Mouse (Mus musculus) midbrain, postnatal 0 days (tissue): ENCODE measurements around the gene Dnaja4. TPM values are rescaled to one million over a fixed set of nuclear protein-coding genes. Genes with fewer than 3 reads are reported as not detected.

Experiments used
- ATAC-seq: fragments of 200-750 bp; cut with Nextera tagmentation; 2 replicates; pipeline ENCODE4 v1.8.0; 2017; ENCODE audit warnings: moderate number of reproducible peaks, mild to moderate bottlenecking, moderate TSS enrichment, moderate library complexity; ENCODE audit not compliant: low FRiP score
- DNase-seq: peaks from one replicate; pipeline ENCODE4 v3.0.0-alpha.2; 2015; ENCODE audit warnings: low spot score
- H3K27ac ChIP-seq: fragments of 300-500 bp; sonication (generic); 2 replicates; pipeline ENCODE4 v1.5.1; 2014; ENCODE audit warnings: low read depth, mild to moderate bottlenecking, low read length, mixed read lengths
- H3K27me3 ChIP-seq: fragments of 300-500 bp; sonication (generic); 2 replicates; pipeline ENCODE4 v1.6.1; 2014; ENCODE audit warnings: low read length, control low read depth, mixed read lengths; ENCODE audit not compliant: insufficient read depth
- H3K36me3 ChIP-seq: fragments of 300-500 bp; sonication (generic); 2 replicates; pipeline ENCODE4 v1.6.1; 2014; ENCODE audit warnings: low read length, control low read depth, mixed read lengths; ENCODE audit not compliant: insufficient read depth
- H3K4me1 ChIP-seq: fragments of 300-500 bp; sonication (generic); 2 replicates; pipeline ENCODE4 v1.6.1; 2014; ENCODE audit warnings: mild to moderate bottlenecking, control low read depth, antibody characterized with exemption, low read length, mixed read lengths; ENCODE audit not compliant: insufficient read depth
- H3K4me2 ChIP-seq: fragments of 300-500 bp; sonication (generic); 2 replicates; pipeline ENCODE4 v1.6.1; 2014; ENCODE audit warnings: low read depth, mild to moderate bottlenecking, low read length, mixed read lengths; ENCODE audit not compliant: poor library complexity, severe bottlenecking
- H3K4me3 ChIP-seq: fragments of 300-500 bp; sonication (generic); 2 replicates; pipeline ENCODE4 v1.5.1; 2014; ENCODE audit warnings: low read depth, mild to moderate bottlenecking, low read length, moderate library complexity
- H3K9ac ChIP-seq: fragments of 300-500 bp; sonication (generic); replicated peaks from 2 replicates; pipeline ENCODE4 v1.6.1; 2014; ENCODE audit warnings: mild to moderate bottlenecking, low read length, moderate library complexity, mixed read lengths; ENCODE audit not compliant: poor library complexity, severe bottlenecking
- H3K9me3 ChIP-seq: fragments of 300-500 bp; sonication (generic); 2 replicates; pipeline ENCODE4 v1.6.1; 2016; ENCODE audit warnings: low read length, control low read depth
- CTCF ChIP-seq: IDR thresholded peaks from 2 replicates; pipeline ENCODE4 v1.5.1; 2016; ENCODE audit warnings: antibody characterized with exemption, mild to moderate bottlenecking
- WGBS: fragments of 180-500 bp; shearing (Covaris S2); extraction: QIAGEN DNeasy Blood & Tissue Kit; methylation state at CpG from one replicate; pipeline ENCODE4 v1.1.7; 2014; 5-methylcytosine and 5-hydroxymethylcytosine counted together
- polyA plus RNA-seq: library from polyadenylated mRNA; unstranded; fragments of >200 nt; fragmentation: Nextera tagmentation; extraction: Ambion mirVana; gene quantifications from 2 replicates; pipeline ENCODE4 v1.2.1, GENCODE M21; 2015
- total RNA-seq: library from RNA; depleted of rRNA; stranded (reverse); fragments of >200 nt; gene quantifications from 2 replicates; pipeline ENCODE4 v1.2.3, GENCODE M21; 2014; rRNA removed

The Dnaja4 gene
- 5.4 and 7.7 TPM in 2 replicates for total RNA-seq
- 6.7 and 8.0 TPM in 2 replicates for polyA plus RNA-seq

DNA sequence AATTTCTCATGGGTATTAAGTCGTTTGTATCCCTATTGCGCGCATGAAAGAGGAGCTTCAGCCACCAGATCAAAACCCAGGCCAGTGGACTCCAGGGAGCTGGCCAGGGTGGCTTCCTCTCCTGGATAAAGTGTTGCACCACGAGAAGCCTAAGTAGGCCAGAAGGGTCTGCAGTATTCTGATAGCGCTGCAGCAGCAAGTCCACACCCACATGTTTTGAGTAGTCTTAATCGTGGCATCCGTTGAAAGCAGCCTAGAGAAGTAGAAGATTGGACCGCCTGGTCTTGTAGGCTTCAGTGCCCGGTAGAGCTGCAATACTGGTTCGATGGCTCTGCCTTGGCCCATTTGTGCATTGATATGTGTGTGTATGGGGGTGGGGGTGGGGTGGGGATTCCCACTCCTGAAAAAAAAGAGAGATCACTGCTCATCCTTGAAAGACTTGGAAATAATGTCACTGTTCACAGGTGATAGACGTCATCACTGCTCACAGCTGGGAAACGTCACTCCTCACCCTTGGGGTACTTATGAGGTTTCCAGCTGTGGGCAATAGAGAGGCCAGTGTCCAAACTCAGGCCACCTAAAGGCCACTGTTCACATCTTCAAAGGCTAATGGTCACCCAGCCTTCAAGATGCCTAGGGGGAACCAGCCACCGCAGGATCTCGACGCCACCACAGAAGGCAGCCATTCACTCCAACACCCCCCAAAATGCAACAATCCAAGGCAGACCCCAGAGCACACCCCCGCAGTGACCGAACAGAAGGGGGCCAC lies at the start of gene Dnaja4:
TSS of gene Dnaja4 (plus strand) at position 556 of the 769 bp plus-strand sequence.
- H3K9me3 ChIP-seq = no peaks in the 10 kb centered on the region
- H3K4me2 ChIP-seq = peak within 1 kb of the TSS; percentile 87
- peak; percentile 28 for ATAC-seq
- peak within 1 kb of the TSS; percentile 84 for H3K9ac ChIP-seq
- no peaks in the 10 kb centered on the region for H3K36me3 ChIP-seq
- H3K27me3 ChIP-seq = no peaks in the 10 kb centered on the region
- TF ChIP-seq CTCF = no peak
- H3K27ac ChIP-seq = peak within 1 kb of the TSS; percentile 39
- peak within 1 kb of the TSS; percentile 76 for H3K4me3 ChIP-seq
- DNase-seq = no peak
- peaks cover 4% of the 10 kb centered on the region; the same call in 1 of the 2 replicates for H3K4me1 ChIP-seq
- WGBS = 68% methylated on average over 17 of the region's 17 CpGs

DNA sequence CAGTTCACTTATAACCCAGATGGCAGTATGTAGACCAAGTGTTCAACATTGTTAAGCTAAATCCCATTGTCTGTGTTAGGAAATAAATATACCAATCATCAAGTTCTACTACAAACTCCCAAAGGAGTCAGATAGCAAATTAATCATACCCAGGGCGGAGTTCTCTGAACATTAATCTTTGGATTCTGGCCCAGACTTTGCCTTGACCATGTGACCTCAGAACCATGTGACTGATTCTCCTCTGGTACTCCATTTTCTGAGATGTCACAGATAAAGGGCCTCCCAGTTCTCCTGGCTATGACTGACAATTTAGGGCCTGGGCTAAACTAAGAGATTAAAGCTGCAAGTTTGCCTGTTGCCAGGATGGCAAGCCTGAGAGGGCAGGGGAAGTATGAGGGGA lies 49.3 kb upstream of the Dnaja4 start:
- Histone ChIP-seq H3K4me3 (no peak overlapping the region), H3K9ac (no peak overlapping the region), H3K27me3 (no peaks in the 10 kb centered on the region), H3K27ac (no peak overlapping the region), H3K4me2 (no peak overlapping the region), H3K36me3 (no peaks in the 10 kb centered on the region), H3K9me3 (no peaks in the 10 kb centered on the region), H3K4me1 (no peaks in the 10 kb centered on the region)
- no peak for TF ChIP-seq CTCF
- WGBS = 93% methylated on average over 1 of the region's 1 CpGs
- DNase-seq (no peak), ATAC-seq (no peak)

DNA sequence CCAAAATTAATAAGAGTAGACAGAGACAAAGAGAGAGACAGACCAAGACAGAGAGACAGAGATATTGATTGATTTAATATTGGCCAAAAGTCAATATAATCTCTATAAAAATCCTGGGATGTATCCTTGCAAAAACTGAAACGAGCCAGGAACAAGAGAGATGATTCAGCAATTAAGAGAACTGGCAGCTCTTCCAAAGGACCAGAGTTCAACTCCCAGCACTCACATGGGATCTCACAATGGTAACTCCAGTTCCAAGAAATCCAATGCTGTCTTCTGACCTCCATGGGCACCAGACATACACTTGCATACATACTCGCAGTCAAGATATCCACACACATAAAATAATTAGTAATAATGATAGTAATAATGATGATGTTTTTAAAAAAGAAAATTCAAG lies 45.9 kb upstream of the Dnaja4 start:
- Histone ChIP-seq H3K27me3 (no peaks in the 10 kb centered on the region), H3K36me3 (no peaks in the 10 kb centered on the region), H3K9me3 (no peaks in the 10 kb centered on the region), H3K4me1 (no peaks in the 10 kb centered on the region), H3K4me3 (no peak overlapping the region), H3K9ac (no peak overlapping the region), H3K4me2 (no peak overlapping the region), H3K27ac (no peak overlapping the region)
- no peak for TF ChIP-seq CTCF
- ATAC-seq (no peak), DNase-seq (no peak)
- 78% methylated on average over 2 of the region's 2 CpGs for WGBS

DNA sequence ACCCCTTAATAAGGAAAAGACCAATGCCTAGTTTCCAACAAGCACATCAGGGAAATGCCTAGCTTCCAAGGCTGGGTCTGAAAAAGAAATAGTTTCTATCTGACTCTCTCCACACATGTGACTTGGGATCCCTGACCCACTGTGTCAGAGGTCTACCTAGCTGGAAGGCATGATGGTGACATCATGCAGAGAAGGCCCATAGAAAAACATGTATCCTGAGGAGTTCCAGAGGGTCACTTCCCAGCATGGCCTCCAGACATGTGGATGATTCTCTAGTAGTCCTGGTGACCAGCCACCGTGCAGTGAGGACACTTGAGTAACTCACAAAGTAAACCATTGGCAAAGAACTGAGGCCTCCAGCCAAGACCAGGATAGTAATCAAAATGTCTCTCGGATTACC lies 42.8 kb upstream of the Dnaja4 start:
- no peak for ATAC-seq
- no peak overlapping the region for H3K4me2 ChIP-seq
- no peak overlapping the region for H3K4me3 ChIP-seq
- H3K27me3 ChIP-seq = no peaks in the 10 kb centered on the region
- H3K36me3 ChIP-seq = no peaks in the 10 kb centered on the region
- no peak for TF ChIP-seq CTCF
- no peak overlapping the region for H3K27ac ChIP-seq
- no peak for DNase-seq
- no peaks in the 10 kb centered on the region for H3K9me3 ChIP-seq
- 76% methylated on average over 2 of the region's 2 CpGs for WGBS
- no peaks in the 10 kb centered on the region for H3K4me1 ChIP-seq
- H3K9ac ChIP-seq = no peak overlapping the region

DNA sequence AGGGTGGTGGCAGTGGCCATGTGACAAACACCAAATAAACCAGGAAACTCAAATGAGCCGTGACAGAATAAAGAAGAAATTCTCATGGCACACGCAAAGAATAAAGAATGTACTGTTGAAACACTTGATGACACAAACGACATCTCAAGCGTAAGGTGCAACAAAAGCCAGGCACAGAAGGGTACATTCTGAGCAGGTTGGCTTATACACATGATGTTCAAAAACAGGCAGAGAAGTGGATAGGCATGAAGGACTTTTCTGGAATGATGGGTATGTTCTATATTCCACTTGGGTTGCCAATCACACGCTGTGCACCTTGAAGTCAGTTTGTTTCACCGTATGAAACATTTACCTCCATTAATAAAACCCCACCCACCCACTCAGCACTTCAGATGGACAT lies 42.3 kb upstream of the Dnaja4 start:
- no peaks in the 10 kb centered on the region for H3K9me3 ChIP-seq

DNA sequence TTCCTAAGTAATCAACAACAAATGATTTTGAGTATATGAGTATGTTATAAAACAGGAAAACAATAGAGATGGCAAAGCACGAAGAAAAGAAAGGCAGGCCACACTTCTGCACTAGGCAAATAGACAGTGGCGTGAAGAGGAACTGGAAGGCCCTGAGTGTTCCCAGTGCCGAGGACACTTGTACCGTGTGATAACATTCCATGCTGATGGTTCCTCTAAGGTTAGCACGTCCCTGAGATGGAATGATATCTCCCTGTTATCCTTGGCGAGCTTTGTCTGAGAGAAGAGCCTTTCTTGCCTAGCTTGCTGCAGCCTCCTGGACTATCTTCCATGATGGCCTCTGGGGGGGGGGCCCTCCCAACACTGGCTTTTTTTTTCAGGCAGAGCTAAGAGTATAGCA lies 39.9 kb upstream of the Dnaja4 start:
- H3K9ac ChIP-seq = no peak overlapping the region
- H3K27ac ChIP-seq = no peak overlapping the region
- WGBS = 91% methylated on average over 6 of the region's 6 CpGs
- no peaks in the 10 kb centered on the region for H3K36me3 ChIP-seq
- no peaks in the 10 kb centered on the region for H3K4me1 ChIP-seq
- no peaks in the 10 kb centered on the region for H3K27me3 ChIP-seq
- no peak overlapping the region for H3K4me3 ChIP-seq
- TF ChIP-seq CTCF = no peak
- DNase-seq = no peak
- no peaks in the 10 kb centered on the region for H3K9me3 ChIP-seq
- ATAC-seq = no peak
- H3K4me2 ChIP-seq = no peak overlapping the region

More for the DNA sequence above, 42.3 kb upstream of the Dnaja4 start:
- WGBS = 93% methylated on average over 6 of the region's 6 CpGs
- DNase-seq (no peak), ATAC-seq (no peak)
- Histone ChIP-seq H3K27me3 (no peaks in the 10 kb centered on the region), H3K36me3 (no peaks in the 10 kb centered on the region), H3K4me1 (no peaks in the 10 kb centered on the region), H3K4me2 (no peak overlapping the region), H3K4me3 (no peak overlapping the region), H3K9ac (no peak overlapping the region), H3K27ac (no peak overlapping the region)
- TF ChIP-seq CTCF = no peak
